Comparison of ENCODE assay signal across 13 mouse cellular contexts in the genomic region with DNA sequence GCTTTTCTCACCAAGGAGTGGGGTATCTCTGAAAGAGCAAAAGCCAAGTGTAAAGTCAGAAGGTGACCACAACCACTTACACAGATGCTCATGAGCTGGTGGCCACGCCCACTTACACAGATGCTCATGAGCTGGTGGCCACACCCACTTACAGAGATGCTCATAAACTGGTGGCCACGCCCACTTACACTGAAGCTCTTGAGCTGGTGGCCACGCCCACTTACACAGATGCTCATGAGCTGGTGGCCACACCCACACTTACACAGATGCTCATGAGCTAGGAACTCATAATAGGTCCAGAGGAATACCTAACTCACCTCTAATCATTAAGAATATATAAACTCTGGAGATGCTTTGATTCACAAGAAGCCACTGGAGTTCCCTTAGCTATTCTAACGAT. TPM values are rescaled to one million over a fixed set of nuclear protein-coding genes. Genes with fewer than 3 reads are reported as not detected.
DNase-seq lines count a peak whose midpoint lies in the region; ATAC-seq lines count a peak whose summit lies in the region.
"Had no signal": no experiment of that assay in that cellular context is flagged by ENCODE, and none has a peak within 500 bp of the region (broad histone marks: within the 10 kb centered on the region; RNA-seq: fewer than 3 reads in every experiment).

No protein-coding gene starts in this region.

- no peaks in the 10 kb centered on the region for H3K9me3 ChIP-seq in liver, embryonic 12.5 days (replicated peaks)
- H3K9me3 ChIP-seq: hindbrain, embryonic 10.5 days had no signal

- H3K9ac ChIP-seq in liver, embryonic 12.5 days, result no peak overlapping the region

- no peaks in the 10 kb centered on the region for H3K27me3 ChIP-seq in liver, embryonic 12.5 days (replicated peaks)

- peaks cover 41% of the 10 kb centered on the region for H3K4me1 ChIP-seq in liver, embryonic 12.5 days

- 47% methylated on average over 4 of the region's 4 CpGs for WGBS in liver, embryonic 12.5 days (ENCODE audit: insufficient replicate concordance)

- no peak overlapping the region for H3K27ac ChIP-seq in liver, embryonic 12.5 days
- H3K27ac ChIP-seq: hindbrain, embryonic 10.5 days had no signal

- no peak overlapping the region for H3K4me2 ChIP-seq in liver, embryonic 12.5 days

- ATAC-seq in liver, embryonic 12.5 days, result peak; percentile 42; the same call in 1 of the 2 replicates

- no peak overlapping the region for H3K4me3 ChIP-seq in liver, embryonic 12.5 days
- H3K4me3 ChIP-seq: hindbrain, embryonic 10.5 days had no signal

- H3K36me3 ChIP-seq in liver, embryonic 12.5 days, result peaks cover 64% of the 10 kb centered on the region

- DNase-seq in spleen, adult 12 weeks (ENCODE audit: low spot score), result peak; percentile 17
- no peak for DNase-seq in spleen, adult 18-20 months
- peak; percentile 33 for DNase-seq in T-cell, adult 2 months (ENCODE audit: low spot score)
- DNase-seq in right cerebral cortex, adult 2 months (ENCODE audit: low spot score in 2 of 2), result no peak
- no peak for DNase-seq in right cerebral cortex, adult 18-20 months
- DNase-seq in cerebellum, postnatal 36 days, result no peak
- DNase-seq: cerebellum, postnatal 25 days; lung, adult 2 months; midbrain, embryonic 14.5 days had no signal

RNA-seq across cellular contexts. Expression of a gene that starts 5.8 kb away (rescaled TPM):
- 18.7 and 22.3 TPM in 2 replicates for polyA plus RNA-seq in liver, embryonic 12.5 days (2016; fragmentation: Nextera tagmentation; extraction: Ambion mirVana)

RNA-seq across cellular contexts. Expression of a gene that starts 5.8 kb away (rescaled TPM):
- 216 and 221 TPM in 2 replicates for polyA plus RNA-seq in liver, embryonic 12.5 days (2016; fragmentation: Nextera tagmentation; extraction: Ambion mirVana)

RNA-seq across cellular contexts. Expression of a gene that starts 12.9 kb away (rescaled TPM):
- 6.8 and 8.0 TPM in 2 replicates for polyA plus RNA-seq in liver, embryonic 12.5 days (2016; fragmentation: Nextera tagmentation; extraction: Ambion mirVana)

RNA-seq across cellular contexts. Expression of a gene that starts 18.2 kb away (rescaled TPM):
- 2.2 and 2.3 TPM in 2 replicates for polyA plus RNA-seq in liver, embryonic 12.5 days (2016; fragmentation: Nextera tagmentation; extraction: Ambion mirVana)

RNA-seq across cellular contexts. Expression of a gene that starts 31.8 kb away (rescaled TPM):
- polyA plus RNA-seq in liver, embryonic 12.5 days (2016; fragmentation: Nextera tagmentation; extraction: Ambion mirVana), result not detected in 2 replicates
- polyA plus RNA-seq: forebrain, embryonic 11.5 days; hindbrain, embryonic 10.5 days; kidney, embryonic 14.5 days; lung, adult 2 months; midbrain, embryonic 14.5 days had no signal

Comparison
In these comparisons a context has a peak if more than half of its experiments do, and no peak if none do; other contexts are left out.
1. DNase-seq: peak in spleen, adult 12 weeks (single experiment) and T-cell, adult 2 months (single experiment); none in spleen, adult 18-20 months (0 of 2), right cerebral cortex, adult 2 months (0 of 2), right cerebral cortex, adult 18-20 months (single experiment) and cerebellum, postnatal 36 days (0 of 2).